Mouse (Mus musculus) kidney, postnatal 0 days (tissue): ENCODE results near the gene Grin1. TPM values are rescaled to one million over a fixed set of nuclear protein-coding genes. Genes with fewer than 3 reads are reported as not detected.
A peak's percentile ranks its signal among the peaks of the same experiment; 100 is the strongest.

Source experiments
- ATAC-seq: fragments of 200-750 bp; cut with Nextera tagmentation; replicated peaks from 2 replicates; pipeline ENCODE4 v1.8.0; 2017; ENCODE audit warnings: low read depth, moderate number of reproducible peaks, moderate TSS enrichment, moderate library complexity; ENCODE audit not compliant: low FRiP score
- DNase-seq: peaks from one replicate; pipeline ENCODE4 v3.0.0-alpha.2; 2016; ENCODE audit warnings: low spot score
- H3K27ac ChIP-seq: fragments of 300-500 bp; sonication (generic); 2 replicates; pipeline ENCODE4 v1.5.1; 2014; ENCODE audit warnings: mild to moderate bottlenecking
- H3K27me3 ChIP-seq: fragments of 300-500 bp; sonication (generic); 2 replicates; pipeline ENCODE4 v1.6.1; 2014; ENCODE audit warnings: low read length, mixed read lengths; ENCODE audit not compliant: insufficient read depth
- H3K36me3 ChIP-seq: fragments of 300-500 bp; sonication (generic); 2 replicates; pipeline ENCODE4 v1.6.1; 2014; ENCODE audit warnings: low read length, mixed read lengths; ENCODE audit not compliant: insufficient read depth
- H3K4me1 ChIP-seq: fragments of 300-500 bp; sonication (generic); replicated peaks from 2 replicates; pipeline ENCODE4 v1.6.1; 2014; ENCODE audit warnings: antibody characterized with exemption, low read length, mixed read lengths; ENCODE audit not compliant: insufficient read depth
- H3K4me2 ChIP-seq: fragments of 300-500 bp; sonication (generic); 2 replicates; pipeline ENCODE4 v1.6.1; 2014; ENCODE audit warnings: mild to moderate bottlenecking, low read length, moderate library complexity, mixed read lengths
- H3K4me3 ChIP-seq: fragments of 300-500 bp; sonication (generic); replicated peaks from 2 replicates; pipeline ENCODE4 v1.5.1; 2014; ENCODE audit warnings: low read depth, low read length
- H3K9ac ChIP-seq: fragments of 300-500 bp; sonication (generic); 2 replicates; pipeline ENCODE4 v1.6.1; 2014; ENCODE audit warnings: low read depth, low read length
- H3K9me3 ChIP-seq: fragments of 300-500 bp; sonication (generic); replicated peaks from 2 replicates; pipeline ENCODE4 v1.6.1; 2016; ENCODE audit warnings: low read length, inconsistent platforms, mixed read lengths
- CTCF ChIP-seq: IDR thresholded peaks from 2 replicates; pipeline ENCODE4 v1.5.1; 2016; ENCODE audit warnings: antibody characterized with exemption, low read depth, mild to moderate bottlenecking, moderate library complexity
- WGBS: fragments of 180-500 bp; shearing (Covaris S2); extraction: QIAGEN DNeasy Blood & Tissue Kit; methylation state at CpG from one replicate; pipeline ENCODE4 v1.1.7; 2014; 5-methylcytosine and 5-hydroxymethylcytosine counted together
- polyA plus RNA-seq: library from polyadenylated mRNA; unstranded; fragments of >200 nt; fragmentation: Nextera tagmentation; extraction: Ambion mirVana; gene quantifications from 2 replicates; pipeline ENCODE4 v1.2.1, GENCODE M21; 2015

Gene Grin1
- polyA plus RNA-seq, 1 experiment from 2014 or later, result 0.58 TPM

DNA sequence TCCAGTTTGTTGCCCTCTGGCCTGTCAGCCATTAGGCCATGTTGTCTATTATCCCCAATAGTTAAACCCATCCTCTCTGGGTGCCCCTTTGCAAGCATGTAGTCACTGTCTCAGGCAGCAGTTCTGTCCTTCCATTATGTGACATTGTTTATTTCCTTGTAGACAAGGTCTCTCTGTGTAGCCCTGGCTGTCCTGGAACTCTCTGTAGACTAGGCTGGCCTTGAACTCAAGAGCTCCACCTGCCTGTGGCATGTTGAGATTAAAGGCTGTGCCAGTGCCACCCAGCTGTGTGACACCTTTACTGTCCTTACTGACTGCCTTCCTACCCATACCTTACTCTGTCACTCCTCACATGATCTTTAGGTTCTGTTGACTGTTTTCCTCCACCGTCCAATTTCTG, 66.7 kb downstream of the Grin1 start:
- WGBS, result 93% methylated on average over 1 of the region's 1 CpGs
- no peak overlapping the region for H3K9ac ChIP-seq
- DNase-seq, result no peak
- ATAC-seq, result no peak
- peaks cover 6% of the 10 kb centered on the region for H3K4me1 ChIP-seq
- H3K36me3 ChIP-seq, result peaks cover 26% of the 10 kb centered on the region
- no peak overlapping the region for H3K27ac ChIP-seq
- H3K9me3 ChIP-seq, result no peaks in the 10 kb centered on the region
- H3K4me2 ChIP-seq, result no peak overlapping the region
- peak; percentile 65 for TF ChIP-seq CTCF
- no peaks in the 10 kb centered on the region for H3K27me3 ChIP-seq
- no peak overlapping the region for H3K4me3 ChIP-seq

- Histone ChIP-seq H3K36me3 (peaks cover 23% of the 10 kb centered on the region), H3K4me3 (no peak within 1 kb of the TSS), H3K27ac (no peak within 1 kb of the TSS), H3K9ac (no peak within 1 kb of the TSS), H3K4me2 (no peak within 1 kb of the TSS), H3K27me3 (no peaks in the 10 kb centered on the region), H3K9me3 (no peaks in the 10 kb centered on the region), H3K4me1 (peaks cover 9% of the 10 kb centered on the region; the same call in 1 of the 2 replicates)
- WGBS, result 83% methylated on average over 10 of the region's 10 CpGs
- TF ChIP-seq CTCF, result no peak
- ATAC-seq, result no peak
- no peak for DNase-seq
Observed at GRCm38 (mm10) chr2:25246183-25247072, 72.6 kb downstream of the Grin1 start, which contains the start of gene AL732309.1. TSS of gene AL732309.1 (minus strand) at chr2:25246863.

GRCm38 (mm10) chr2:25244144-25244543, 74.8 kb downstream of the Grin1 start:
- DNase-seq, result no peak

DNA sequence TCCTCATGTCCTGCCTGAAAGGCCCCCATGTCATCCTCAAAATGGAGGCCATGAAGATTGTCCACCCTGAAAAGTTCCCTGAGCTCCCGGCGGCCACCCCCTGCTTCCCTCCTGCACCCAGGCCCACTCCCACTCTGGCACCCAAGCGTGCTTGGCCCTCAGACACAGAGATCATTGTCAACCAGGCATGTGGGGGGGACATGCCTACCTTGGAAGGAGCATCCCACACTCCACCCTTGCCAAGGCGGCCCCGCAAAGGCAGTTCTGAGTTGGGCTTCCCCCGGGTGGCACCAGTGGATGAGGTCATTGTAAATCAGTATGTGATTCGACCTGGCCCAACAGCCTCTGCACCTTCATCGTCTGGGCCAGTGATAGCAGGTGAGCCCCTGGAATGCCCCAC, 75.6 kb downstream of the Grin1 start:
- Histone ChIP-seq H3K9ac (no peak overlapping the region), H3K9me3 (no peaks in the 10 kb centered on the region), H3K36me3 (no peaks in the 10 kb centered on the region), H3K4me2 (peak overlapping the region; percentile 92), H3K4me3 (no peak overlapping the region), H3K27me3 (no peaks in the 10 kb centered on the region), H3K4me1 (peaks cover 20% of the 10 kb centered on the region), H3K27ac (no peak overlapping the region)
- WGBS, result 71% methylated on average over 8 of the region's 8 CpGs
- ATAC-seq (no peak), DNase-seq (no peak)
- TF ChIP-seq CTCF, result no peak

More at GRCm38 (mm10) chr2:25244144-25244543, 74.8 kb downstream of the Grin1 start:
- ATAC-seq, result no peak
- no peak overlapping the region for H3K27ac ChIP-seq
- peaks cover 2% of the 10 kb centered on the region for H3K36me3 ChIP-seq
- peaks cover 20% of the 10 kb centered on the region for H3K4me1 ChIP-seq
- no peak overlapping the region for H3K4me3 ChIP-seq
- no peak overlapping the region for H3K4me2 ChIP-seq
- TF ChIP-seq CTCF, result no peak
- H3K27me3 ChIP-seq, result no peaks in the 10 kb centered on the region
- H3K9me3 ChIP-seq, result no peaks in the 10 kb centered on the region
- 90% methylated on average over 4 of the region's 4 CpGs for WGBS
- no peak overlapping the region for H3K9ac ChIP-seq

DNA sequence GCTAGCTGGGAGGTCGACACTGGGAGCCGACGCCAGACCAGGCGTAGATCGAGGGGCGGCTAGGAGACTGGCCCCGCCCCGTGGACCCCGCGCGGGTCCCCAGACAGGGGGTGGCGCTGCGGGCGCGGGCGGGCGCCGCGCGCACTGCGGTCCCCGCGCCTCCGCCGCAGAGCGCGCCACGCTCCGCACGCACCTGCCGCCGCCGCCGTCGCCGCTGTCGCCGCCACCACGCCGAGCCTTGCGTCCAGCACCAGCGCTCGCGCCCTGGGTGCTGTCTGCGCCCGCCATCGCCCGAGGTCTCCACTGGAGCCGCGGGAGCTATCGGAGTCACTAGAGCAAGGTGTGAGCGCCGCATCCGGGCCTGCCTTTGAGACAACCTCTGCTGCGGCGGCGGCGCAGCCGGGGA, 76.9 kb downstream of the Grin1 start, which contains the start of the genes Rnf208 and Cysrt1:
Rnf208 (plus strand) TSS at position 155 of the 406 bp plus-strand sequence.
Cysrt1 (minus strand) TSS at position 352 of the 406 bp plus-strand sequence.
- no peaks in the 10 kb centered on the region for H3K9me3 ChIP-seq
- H3K9ac ChIP-seq, result peak within 1 kb of the TSS; percentile 68
- WGBS, result under 1% methylated on average over 45 of the region's 59 CpGs
- 0 out of 2 replicates have a peak, but pooled peaks have one; percentile 0 for ATAC-seq
- H3K27ac ChIP-seq, result peak within 1 kb of the TSS; percentile 59
- peak within 1 kb of the TSS; percentile 92 for H3K4me2 ChIP-seq
- peaks cover 20% of the 10 kb centered on the region for H3K4me1 ChIP-seq
- H3K36me3 ChIP-seq, result no peaks in the 10 kb centered on the region
- peak within 1 kb of the TSS; percentile 49 for H3K4me3 ChIP-seq
- DNase-seq, result no peak
- H3K27me3 ChIP-seq, result no peaks in the 10 kb centered on the region
- no peak for TF ChIP-seq CTCF

GRCm38 (mm10) chr2:25241438-25241775, 77.6 kb downstream of the Grin1 start:
- DNase-seq (no peak), ATAC-seq (0 out of 2 replicates have a peak, but pooled peaks have one; percentile 10)
- 14% methylated on average over 6 of the region's 6 CpGs for WGBS
- Histone ChIP-seq H3K4me2 (peak overlapping the region; percentile 92), H3K27ac (peak overlapping the region; percentile 59; the same call in 1 of the 2 replicates), H3K9ac (no peak overlapping the region), H3K4me3 (peak overlapping the region; percentile 26; the same call in 1 of the 2 replicates), H3K27me3 (no peaks in the 10 kb centered on the region), H3K9me3 (no peaks in the 10 kb centered on the region), H3K36me3 (no peaks in the 10 kb centered on the region), H3K4me1 (peaks cover 20% of the 10 kb centered on the region)
- TF ChIP-seq CTCF, result no peak

Other genes starting within 250 kb of the Grin1 start
- gene Entpd8, start 238.9 kb downstream of the Grin1 start, polyA plus RNA-seq, result 6.2 TPM in 2 replicates
- 0.41 and 0.43 TPM in 2 replicates for gene Noxa1, start 224.0 kb downstream of the Grin1 start, polyA plus RNA-seq
- gene Nrarp, start 138.4 kb downstream of the Grin1 start, polyA plus RNA-seq, result 19.9 and 21.6 TPM in 2 replicates
- 10.8 and 12.0 TPM in 2 replicates for gene Tor4a, start 122.3 kb downstream of the Grin1 start, polyA plus RNA-seq
- 74.0 and 82.3 TPM in 2 replicates for gene Nelfb, start 107.7 kb downstream of the Grin1 start, polyA plus RNA-seq
- gene Stpg3, start 104.5 kb downstream of the Grin1 start, polyA plus RNA-seq, result 0.29 and 0.43 TPM in 2 replicates
- gene Fam166a, start 100.4 kb downstream of the Grin1 start, polyA plus RNA-seq, result 0.28 and 0.62 TPM in 2 replicates
- 339 and 384 TPM in 2 replicates for gene Tubb4b, start 94.5 kb downstream of the Grin1 start, polyA plus RNA-seq
- 1.5 and 1.6 TPM in 2 replicates for gene Slc34a3, start 84.8 kb downstream of the Grin1 start, polyA plus RNA-seq
- 0.16 and 0.28 TPM in 2 replicates for gene Rnf224, start 82.4 kb downstream of the Grin1 start, polyA plus RNA-seq
- gene Rnf208, start 76.9 kb downstream of the Grin1 start, polyA plus RNA-seq, result 24.2 and 27.4 TPM in 2 replicates
- 0.61 and 0.75 TPM in 2 replicates for gene Cysrt1, start 76.7 kb downstream of the Grin1 start, polyA plus RNA-seq
- gene AL732309.1, start 72.3 kb downstream of the Grin1 start, polyA plus RNA-seq, result 2.7 and 3.7 TPM in 2 replicates
- 42.6 and 46.7 TPM in 2 replicates for gene Tmem203, start 63.7 kb downstream of the Grin1 start, polyA plus RNA-seq
- gene Tprn, start 56.6 kb downstream of the Grin1 start, polyA plus RNA-seq, result 17.1 and 18.0 TPM in 2 replicates
- 172 TPM in 2 replicates for gene Ssna1, start 46.7 kb downstream of the Grin1 start, polyA plus RNA-seq
- 79.4 and 84.0 TPM in 2 replicates for gene Anapc2, start 46.7 kb downstream of the Grin1 start, polyA plus RNA-seq
- gene Tmem210, start 31.0 kb downstream of the Grin1 start, polyA plus RNA-seq, result not detected in 2 replicates
- 0.29 and 0.48 TPM in 2 replicates for gene Lrrc26, start 29.3 kb downstream of the Grin1 start, polyA plus RNA-seq
- 57.9 and 59.6 TPM in 2 replicates for gene Man1b1, start 13.2 kb upstream of the Grin1 start, polyA plus RNA-seq
- 28.5 and 31.5 TPM in 2 replicates for gene Dpp7, start 37.2 kb upstream of the Grin1 start, polyA plus RNA-seq
- gene Uap1l1, start 46.5 kb upstream of the Grin1 start, polyA plus RNA-seq, result 80.5 and 92.8 TPM in 2 replicates
- 17.9 and 19.3 TPM in 2 replicates for gene Sapcd2, start 53.1 kb upstream of the Grin1 start, polyA plus RNA-seq
- 6.9 and 7.8 TPM in 2 replicates for gene Entpd2, start 76.7 kb upstream of the Grin1 start, polyA plus RNA-seq
- gene Npdc1, start 80.2 kb upstream of the Grin1 start, polyA plus RNA-seq, result 43.9 and 49.9 TPM in 2 replicates
- 0.06 TPM in 1 of 2 replicates, not detected in the other for gene Fut7, start 104.1 kb upstream of the Grin1 start, polyA plus RNA-seq
- 9.7 and 9.8 TPM in 2 replicates for gene Abca2, start 109.5 kb upstream of the Grin1 start, polyA plus RNA-seq
- gene Clic3, start 137.7 kb upstream of the Grin1 start, polyA plus RNA-seq, result 7.7 and 10.3 TPM in 2 replicates
- gene Paxx, start 141.9 kb upstream of the Grin1 start, polyA plus RNA-seq, result 42.0 and 45.0 TPM in 2 replicates
- gene Ptgds, start 150.9 kb upstream of the Grin1 start, polyA plus RNA-seq, result 11.5 and 13.1 TPM in 2 replicates
- not detected in 2 replicates for gene Lcn12, start 174.7 kb upstream of the Grin1 start, polyA plus RNA-seq
- gene Fbxw5, start 181.6 kb upstream of the Grin1 start, polyA plus RNA-seq, result 65.7 and 71.1 TPM in 2 replicates
- gene C8g, start 182.5 kb upstream of the Grin1 start, polyA plus RNA-seq, result 7.9 and 9.6 TPM in 2 replicates
- 24.4 and 28.1 TPM in 2 replicates for gene Traf2, start 227.8 kb upstream of the Grin1 start, polyA plus RNA-seq
- gene Edf1, start 238.7 kb upstream of the Grin1 start, polyA plus RNA-seq, result 351 and 379 TPM in 2 replicates